15 mouse cellular contexts compared by ENCODE assay signal in genomic region chr8:91708661-91709060, GRCm38 (mm10).
"Had no signal": no experiment of that assay in that cellular context is flagged by ENCODE, and none has a peak within 500 bp of the region (broad histone marks: within the 10 kb centered on the region; RNA-seq: fewer than 3 reads in every experiment).

No protein-coding gene starts in this region.

- H3K9me3 ChIP-seq: kidney, embryonic 15.5 days; liver, embryonic 12.5 days; neural tube, embryonic 15.5 days; stomach, embryonic 15.5 days had no signal

- H3K4me2 ChIP-seq: kidney, embryonic 15.5 days; lung, embryonic 14.5 days; neural tube, embryonic 15.5 days; stomach, embryonic 15.5 days had no signal

- H3K9ac ChIP-seq: kidney, embryonic 15.5 days; liver, embryonic 12.5 days; lung, embryonic 14.5 days; neural tube, embryonic 15.5 days; stomach, embryonic 15.5 days had no signal

- H3K36me3 ChIP-seq: kidney, embryonic 15.5 days; limb, embryonic 10.5 days; liver, embryonic 12.5 days; neural tube, embryonic 15.5 days; stomach, embryonic 15.5 days had no signal

- H3K4me3 ChIP-seq: kidney, embryonic 15.5 days; left cerebral cortex, adult 2 months; limb, embryonic 10.5 days; liver, embryonic 12.5 days; myocyte; neural tube, embryonic 15.5 days; stomach, embryonic 15.5 days had no signal

- ATAC-seq: liver, embryonic 12.5 days had no signal

- H3K27ac ChIP-seq: kidney, embryonic 15.5 days; left cerebral cortex, adult 2 months; limb, embryonic 10.5 days; liver, embryonic 12.5 days; neural tube, embryonic 15.5 days; stomach, embryonic 15.5 days had no signal

- DNase-seq: kidney, adult 18-20 months; kidney, postnatal 14 days; lung, embryonic 14.5 days; lung, postnatal 10 days; lung, postnatal 4 days; right cerebral cortex, postnatal 14 days; thymus, adult 2 months; thymus, postnatal 25 days had no signal
